8 mouse cellular contexts compared by ENCODE assay signal in genomic region chr19:53140804-53141250, GRCm38 (mm10). TPM values are rescaled to one million over a fixed set of nuclear protein-coding genes. Genes with fewer than 3 reads are reported as not detected.
DNase-seq lines count a peak whose midpoint lies in the region; ATAC-seq and TF ChIP-seq lines count a peak whose summit lies in the region.

No protein-coding gene starts in this region.

- peak overlapping the region; percentile 66 for H3K4me3 ChIP-seq in lung, adult 2 months (replicated peaks; ENCODE audit: extremely low read depth, low read depth, low read length)
- peak overlapping the region; percentile 95 for H3K4me3 ChIP-seq in embryonic facial prominence, embryonic 10.5 days
- H3K4me3 ChIP-seq in hindbrain, embryonic 16.5 days (ENCODE audit: low read length): peak overlapping the region; percentile 85
- peak overlapping the region; percentile 95 for H3K4me3 ChIP-seq in midbrain, postnatal 0 days (ENCODE audit: low read depth, low read length)

- H3K27ac ChIP-seq in embryonic facial prominence, embryonic 10.5 days (replicated peaks): peak overlapping the region; percentile 65; the same call in 1 of the 2 replicates
- H3K27ac ChIP-seq in hindbrain, embryonic 16.5 days (ENCODE audit: low read depth, low read length): peak overlapping the region; percentile 80
- peak overlapping the region; percentile 84 for H3K27ac ChIP-seq in midbrain, postnatal 0 days (ENCODE audit: low read depth, low read length)

- no peak for ATAC-seq in hindbrain, embryonic 16.5 days
- ATAC-seq in midbrain, postnatal 0 days (ENCODE audit: low FRiP score): no peak

- no peak for DNase-seq in lung, adult 2 months
- no peak for DNase-seq in lung, postnatal 4 days
- DNase-seq in embryonic facial prominence, embryonic 10.5 days (ENCODE audit: low spot score): no peak
- no peak for DNase-seq in midbrain, postnatal 0 days (ENCODE audit: low spot score)
- DNase-seq in cerebellum, adult 18-20 months: no peak
- DNase-seq in cerebellum, adult 11 months: no peak
- no peak for DNase-seq in layer of hippocampus, adult 8-10 months (ENCODE audit: low spot score in 2 of 2)

- peak overlapping the region; percentile 72 for H3K9ac ChIP-seq in hindbrain, embryonic 16.5 days (ENCODE audit: low read depth, low read length)
- peak overlapping the region; percentile 77 for H3K9ac ChIP-seq in midbrain, postnatal 0 days (replicated peaks; ENCODE audit: low read length, poor library complexity, severe bottlenecking)

- peak overlapping the region; percentile 88 for H3K4me2 ChIP-seq in hindbrain, embryonic 16.5 days (ENCODE audit: low read length)
- H3K4me2 ChIP-seq in midbrain, postnatal 0 days (ENCODE audit: low read depth, low read length, poor library complexity, severe bottlenecking): peak overlapping the region; percentile 96

- TF ChIP-seq CTCF in lung, adult 2 months (IDR thresholded peaks at IDR 0.05; ENCODE audit: insufficient read depth, low read length): no peak
- TF ChIP-seq CTCF in midbrain, postnatal 0 days (IDR thresholded peaks at IDR 0.05): no peak

- no peaks in the 10 kb centered on the region; the same call in 1 of the 2 replicates for H3K4me1 ChIP-seq in lung, adult 2 months (ENCODE audit: control insufficient read depth, insufficient read depth, low read length)
- peaks cover 71% of the 10 kb centered on the region for H3K4me1 ChIP-seq in embryonic facial prominence, embryonic 10.5 days
- peaks cover 16% of the 10 kb centered on the region for H3K4me1 ChIP-seq in hindbrain, embryonic 16.5 days (ENCODE audit: control insufficient read depth, insufficient read depth, low read depth, low read length)
- peaks cover 4% of the 10 kb centered on the region; the same call in 1 of the 2 replicates for H3K4me1 ChIP-seq in midbrain, postnatal 0 days (ENCODE audit: insufficient read depth, low read length)

- H3K36me3 ChIP-seq in embryonic facial prominence, embryonic 10.5 days (replicated peaks): no peaks in the 10 kb centered on the region
- no peaks in the 10 kb centered on the region for H3K36me3 ChIP-seq in hindbrain, embryonic 16.5 days (ENCODE audit: control insufficient read depth, insufficient read depth, low read length)
- H3K36me3 ChIP-seq in midbrain, postnatal 0 days (ENCODE audit: insufficient read depth, low read length): no peaks in the 10 kb centered on the region

- H3K9me3 ChIP-seq in embryonic facial prominence, embryonic 10.5 days: no peaks in the 10 kb centered on the region
- H3K9me3 ChIP-seq in hindbrain, embryonic 16.5 days (ENCODE audit: control insufficient read depth, low read length): no peaks in the 10 kb centered on the region
- H3K9me3 ChIP-seq in midbrain, postnatal 0 days (ENCODE audit: low read length): no peaks in the 10 kb centered on the region

- peaks cover 15% of the 10 kb centered on the region for H3K27me3 ChIP-seq in embryonic facial prominence, embryonic 10.5 days (replicated peaks; ENCODE audit: low read depth, poor library complexity, severe bottlenecking)
- 0 out of 2 replicates have a peak, but pooled peaks cover 3% of the 10 kb centered on the region for H3K27me3 ChIP-seq in hindbrain, embryonic 16.5 days (replicated peaks; ENCODE audit: control insufficient read depth, insufficient read depth, low read length)
- H3K27me3 ChIP-seq in midbrain, postnatal 0 days (ENCODE audit: insufficient read depth, low read length): no peaks in the 10 kb centered on the region

- no peak for TF ChIP-seq POLR2A in lung, adult 2 months (IDR thresholded peaks at IDR 0.05; ENCODE audit: borderline replicate concordance, extremely low read depth, low read depth, low read length)

- under 1% methylated on average over 6 of the region's 6 CpGs for WGBS in lung, adult 2 months
- WGBS in embryonic facial prominence, embryonic 10.5 days: 6% methylated on average over 6 of the region's 6 CpGs
- 3% methylated on average over 6 of the region's 6 CpGs for WGBS in hindbrain, embryonic 16.5 days
- WGBS in midbrain, postnatal 0 days: 4% methylated on average over 6 of the region's 6 CpGs

RNA-seq across cellular contexts. Expression of gene Add3, which starts 0.6 kb away (rescaled TPM):
- 40.0 and 53.0 TPM in 2 replicates for polyA plus RNA-seq in lung, adult 2 months (2012; rRNA removed)
- 61.7 and 67.2 TPM in 2 replicates for polyA plus RNA-seq in embryonic facial prominence, embryonic 10.5 days (2016; fragmentation: Nextera tagmentation; extraction: Ambion mirVana)
- 48.5 and 51.6 TPM in 2 replicates for polyA plus RNA-seq in hindbrain, embryonic 16.5 days (2015; fragmentation: Nextera tagmentation; extraction: Ambion mirVana)
- 54.6 and 61.4 TPM in 2 replicates for total RNA-seq in midbrain, postnatal 0 days (2014; rRNA removed)
- polyA plus RNA-seq in midbrain, postnatal 0 days (2015; fragmentation: Nextera tagmentation; extraction: Ambion mirVana): 49.1 and 51.9 TPM in 2 replicates
- 100 to 1,000 TPM; 121 to 162 (median 144) TPM for total RNA-seq in layer of hippocampus, adult 8-10 months (2022)
